Mouse (Mus musculus) heart, postnatal 0 days (tissue): Measurements from ENCODE around the gene Fat3. TPM values are rescaled to one million over a fixed set of nuclear protein-coding genes. Genes with fewer than 3 reads are reported as not detected.

Experiments used
- ATAC-seq: fragments of 200-750 bp; cut with Nextera tagmentation; 2 replicates; pipeline ENCODE4 v1.8.0; 2017; ENCODE audit warnings: low read depth, moderate number of reproducible peaks, moderate library complexity; ENCODE audit not compliant: insufficient read depth
- DNase-seq: peaks from one replicate; pipeline ENCODE4 v3.0.0-alpha.2; 2016; ENCODE audit warnings: low spot score
- H3K27ac ChIP-seq: fragments of 300-500 bp; sonication (generic); 2 replicates; pipeline ENCODE4 v1.5.1; 2014; ENCODE audit warnings: low read depth, mild to moderate bottlenecking
- H3K27me3 ChIP-seq: fragments of 300-500 bp; sonication (generic); 2 replicates; pipeline ENCODE4 v1.6.1; 2014; ENCODE audit warnings: low read length, mixed read lengths; ENCODE audit not compliant: control insufficient read depth, insufficient read depth
- H3K36me3 ChIP-seq: fragments of 300-500 bp; sonication (generic); replicated peaks from 2 replicates; pipeline ENCODE4 v1.6.1; 2014; ENCODE audit warnings: low read length, mixed read lengths; ENCODE audit not compliant: control insufficient read depth, insufficient read depth
- H3K4me1 ChIP-seq: fragments of 300-500 bp; sonication (generic); 2 replicates; pipeline ENCODE4 v1.6.1; 2014; ENCODE audit warnings: antibody characterized with exemption; ENCODE audit not compliant: control insufficient read depth, insufficient read depth
- H3K4me2 ChIP-seq: fragments of 300-500 bp; sonication (generic); 2 replicates; pipeline ENCODE4 v1.6.1; 2014; ENCODE audit warnings: low read depth, mild to moderate bottlenecking, low read length, moderate library complexity
- H3K4me3 ChIP-seq: fragments of 300-500 bp; sonication (generic); 2 replicates; pipeline ENCODE4 v1.5.1; 2014; ENCODE audit warnings: low read depth, low read length
- H3K9ac ChIP-seq: fragments of 300-500 bp; sonication (generic); replicated peaks from 2 replicates; pipeline ENCODE4 v1.6.1; 2014; ENCODE audit warnings: low read depth, low read length, mixed read lengths
- H3K9me3 ChIP-seq: fragments of 300-500 bp; sonication (generic); replicated peaks from 2 replicates; pipeline ENCODE4 v1.6.1; 2016; ENCODE audit warnings: low read length; ENCODE audit not compliant: control insufficient read depth
- CTCF ChIP-seq: IDR thresholded peaks from 2 replicates; pipeline ENCODE4 v1.5.1; 2016; ENCODE audit warnings: antibody characterized with exemption, control low read depth, low read depth
- EP300 ChIP-seq: IDR thresholded peaks from 2 replicates; pipeline ENCODE4 v1.6.1; 2016; ENCODE audit warnings: antibody characterized with exemption, low read depth
- WGBS: fragments of 180-500 bp; shearing (Covaris S2); extraction: QIAGEN DNeasy Blood & Tissue Kit; methylation state at CpG from one replicate; pipeline ENCODE4 v1.1.7; 2014; 5-methylcytosine and 5-hydroxymethylcytosine counted together
- polyA plus RNA-seq: library from polyadenylated mRNA; unstranded; fragments of >200 nt; fragmentation: Nextera tagmentation; extraction: Ambion mirVana; gene quantifications from 2 replicates; pipeline ENCODE4 v1.2.1, GENCODE M21; 2015
- total RNA-seq: library from RNA; depleted of rRNA; stranded (reverse); fragments of >200 nt; gene quantifications from 2 replicates; pipeline ENCODE4 v1.2.3, GENCODE M21; 2014; ENCODE audit warnings: low replicate concordance

The Fat3 gene
- total and polyA plus RNA-seq, 2 experiments from 2014 or later = 0.19 to 2.4 TPM

DNA sequence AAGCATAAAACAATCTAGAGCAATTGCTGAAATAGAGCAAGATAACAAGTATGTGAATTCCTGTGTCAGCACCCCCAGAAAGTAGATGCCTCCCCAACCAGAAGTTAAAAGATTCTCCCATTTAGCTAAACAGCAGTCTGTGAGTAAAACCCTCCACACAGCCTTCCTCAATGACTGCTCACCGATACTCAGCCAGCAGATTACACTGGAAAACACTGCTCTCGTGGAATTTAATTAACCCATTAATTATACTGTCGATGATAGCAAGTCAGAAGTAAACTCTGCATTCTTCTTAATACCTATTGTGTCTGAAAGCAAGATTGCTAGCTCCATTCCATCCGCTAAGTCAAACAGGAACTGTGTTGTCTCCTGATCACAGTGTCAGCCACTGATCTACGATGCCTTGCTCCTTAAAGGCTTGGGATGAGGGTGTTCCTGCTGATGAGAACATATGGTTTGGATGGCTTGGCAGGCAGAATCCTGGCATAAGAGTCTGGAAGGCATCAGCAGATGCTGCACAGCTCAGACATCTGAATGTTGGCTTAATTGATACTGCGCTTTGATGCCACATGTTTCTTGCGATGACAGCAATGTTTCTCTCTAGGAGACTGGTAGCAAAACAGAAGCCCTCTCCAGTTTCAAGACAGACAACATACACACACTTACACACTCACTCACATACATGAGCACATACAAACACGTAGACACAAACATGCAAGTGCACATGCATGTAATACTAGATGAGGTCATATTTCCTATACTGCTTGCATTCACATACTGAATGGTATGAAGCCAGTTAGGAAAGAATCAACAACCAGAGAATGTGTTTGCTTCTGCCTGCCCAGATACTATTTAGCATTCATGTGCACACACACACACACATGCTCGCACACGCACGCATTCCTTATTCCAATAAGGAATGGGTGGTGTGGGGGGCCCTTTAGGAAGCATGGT is 155.9 kb downstream of the Fat3 start:
- no peak overlapping the region for H3K27ac ChIP-seq
- no peak overlapping the region for H3K9ac ChIP-seq
- DNase-seq (no peak), ATAC-seq (no peak)
- H3K36me3 ChIP-seq = no peaks in the 10 kb centered on the region
- H3K27me3 ChIP-seq = 0 out of 2 replicates have a peak, but pooled peaks cover 7% of the 10 kb centered on the region
- no peaks in the 10 kb centered on the region for H3K9me3 ChIP-seq
- H3K4me1 ChIP-seq = 0 out of 2 replicates have a peak, but pooled peaks cover 7% of the 10 kb centered on the region
- no peak overlapping the region for H3K4me3 ChIP-seq
- TF ChIP-seq EP300 (no peak), CTCF (no peak)
- H3K4me2 ChIP-seq = no peak overlapping the region
- 77% methylated on average over 11 of the region's 11 CpGs for WGBS

GRCm38 (mm10) chr9:16343191-16343590 is 157.9 kb downstream of the Fat3 start:
- Histone ChIP-seq H3K9me3 (no peaks in the 10 kb centered on the region), H3K9ac (no peak overlapping the region), H3K4me2 (no peak overlapping the region), H3K27me3 (0 out of 2 replicates have a peak, but pooled peaks cover 7% of the 10 kb centered on the region), H3K4me1 (0 out of 2 replicates have a peak, but pooled peaks cover 7% of the 10 kb centered on the region), H3K36me3 (no peaks in the 10 kb centered on the region), H3K4me3 (no peak overlapping the region), H3K27ac (no peak overlapping the region)
- DNase-seq (no peak), ATAC-seq (no peak)
- TF ChIP-seq CTCF = no peak
- TF ChIP-seq EP300 = no peak
- 73% methylated on average over 2 of the region's 2 CpGs for WGBS

DNA sequence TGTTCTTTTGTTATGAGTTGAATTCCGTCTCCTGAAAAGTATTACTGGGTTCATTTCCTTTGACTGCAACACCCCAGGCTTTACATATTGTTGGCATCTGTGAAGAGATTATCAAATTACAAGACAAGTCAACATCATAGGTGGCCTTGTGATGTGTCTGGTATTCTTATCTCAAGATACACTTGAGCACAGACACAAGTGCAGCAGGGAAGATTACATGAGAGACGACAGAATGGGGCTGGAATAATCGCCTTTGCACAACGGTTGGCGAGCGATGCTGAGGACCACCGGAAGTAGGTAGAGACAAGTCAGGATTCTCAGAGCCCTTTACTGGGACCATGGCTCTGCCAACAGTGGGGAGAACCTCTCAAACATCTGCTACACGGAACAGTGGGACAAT is 158.5 kb downstream of the Fat3 start:
- Histone ChIP-seq H3K4me1 (0 out of 2 replicates have a peak, but pooled peaks cover 7% of the 10 kb centered on the region), H3K27ac (no peak overlapping the region), H3K9ac (no peak overlapping the region), H3K4me3 (no peak overlapping the region), H3K4me2 (no peak overlapping the region), H3K27me3 (0 out of 2 replicates have a peak, but pooled peaks cover 7% of the 10 kb centered on the region), H3K36me3 (no peaks in the 10 kb centered on the region), H3K9me3 (no peaks in the 10 kb centered on the region)
- 39% methylated on average over 8 of the region's 8 CpGs for WGBS
- DNase-seq (no peak), ATAC-seq (no peak)
- TF ChIP-seq CTCF = no peak
- no peak for TF ChIP-seq EP300

GRCm38 (mm10) chr9:16330290-16330984 is 170.6 kb downstream of the Fat3 start:
- no peaks in the 10 kb centered on the region for H3K36me3 ChIP-seq
- H3K27me3 ChIP-seq = no peaks in the 10 kb centered on the region
- H3K9ac ChIP-seq = no peak overlapping the region
- H3K27ac ChIP-seq = no peak overlapping the region
- DNase-seq (no peak), ATAC-seq (no peak)
- H3K4me2 ChIP-seq = no peak overlapping the region
- no peak overlapping the region for H3K4me3 ChIP-seq
- TF ChIP-seq EP300 (no peak), CTCF (no peak)
- no peaks in the 10 kb centered on the region for H3K4me1 ChIP-seq
- no peaks in the 10 kb centered on the region for H3K9me3 ChIP-seq
- WGBS = 55% methylated on average over 3 of the region's 3 CpGs

- Histone ChIP-seq H3K4me3 (no peak overlapping the region), H3K4me2 (no peak overlapping the region), H3K27me3 (no peaks in the 10 kb centered on the region), H3K27ac (no peak overlapping the region), H3K9me3 (no peaks in the 10 kb centered on the region), H3K9ac (no peak overlapping the region), H3K36me3 (no peaks in the 10 kb centered on the region), H3K4me1 (no peaks in the 10 kb centered on the region)
- 67% methylated on average over 1 of the region's 1 CpGs for WGBS
- no peak for TF ChIP-seq EP300
- ATAC-seq = no peak
- no peak for DNase-seq
These were observed 182.1 kb downstream of the Fat3 start for GRCm38 (mm10) chr9:16318957-16319356.
